Mouse (Mus musculus): Measurements from ENCODE around the gene Nek11.

Nek11 gene

GRCm38 (mm10) chr9:105395218-105395627 is at the start of gene Nek11, which contains the start of gene Aste1:
Gene Nek11, minus strand, starts transcription at chr9:105395524.
Gene Aste1, plus strand, starts transcription at chr9:105395392.
- DNase-seq (ENCODE audit: extremely low read depth, insufficient read length, low spot score): peak; percentile 94

DNA sequence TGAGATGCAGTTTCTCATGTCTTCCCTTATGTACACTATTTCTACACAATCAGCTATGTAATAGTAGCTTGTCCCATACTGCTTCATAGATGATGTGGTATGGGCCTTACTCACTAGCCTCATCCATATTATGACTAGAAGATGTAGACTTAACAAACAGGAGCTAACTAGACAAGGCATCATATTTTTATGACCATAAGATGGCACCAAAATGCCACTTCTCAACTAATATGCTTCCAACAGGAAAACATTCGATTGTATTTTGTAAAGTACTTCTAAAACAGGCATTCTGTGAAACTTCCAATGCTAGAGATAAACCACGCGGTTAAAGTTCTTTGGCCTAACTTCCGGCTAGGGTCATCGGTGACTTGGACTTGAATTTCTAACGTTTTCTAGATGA is 13.2 kb upstream of the Nek11 start:
- DNase-seq (ENCODE audit: extremely low read depth, insufficient read length, low spot score): no peak

DNA sequence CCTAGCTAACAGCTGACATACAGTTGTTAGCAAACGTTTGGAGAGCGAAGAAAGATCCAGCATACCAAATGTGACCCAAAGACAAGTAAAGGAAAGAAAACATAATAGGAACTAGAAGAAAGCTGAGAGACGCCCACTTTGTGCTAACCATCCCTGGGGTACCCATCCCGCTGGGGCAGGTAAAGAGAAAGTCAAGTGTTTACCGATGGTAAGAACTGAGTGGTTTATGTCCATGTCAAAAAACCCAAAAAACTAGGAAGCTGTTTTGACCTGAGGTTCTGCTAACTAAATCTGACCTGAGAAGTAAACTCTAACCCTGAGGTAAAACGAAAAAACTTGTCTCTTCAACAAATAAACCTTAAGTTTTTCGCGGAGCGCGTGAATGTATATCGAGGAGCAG is 604 bp downstream of the Nek11 start:
- DNase-seq (ENCODE audit: extremely low read depth, insufficient read length, low spot score): no peak

GRCm38 (mm10) chr9:105390616-105391015 is 4.7 kb downstream of the Nek11 start:
- no peak for DNase-seq (ENCODE audit: extremely low read depth, insufficient read length, low spot score)

DNA sequence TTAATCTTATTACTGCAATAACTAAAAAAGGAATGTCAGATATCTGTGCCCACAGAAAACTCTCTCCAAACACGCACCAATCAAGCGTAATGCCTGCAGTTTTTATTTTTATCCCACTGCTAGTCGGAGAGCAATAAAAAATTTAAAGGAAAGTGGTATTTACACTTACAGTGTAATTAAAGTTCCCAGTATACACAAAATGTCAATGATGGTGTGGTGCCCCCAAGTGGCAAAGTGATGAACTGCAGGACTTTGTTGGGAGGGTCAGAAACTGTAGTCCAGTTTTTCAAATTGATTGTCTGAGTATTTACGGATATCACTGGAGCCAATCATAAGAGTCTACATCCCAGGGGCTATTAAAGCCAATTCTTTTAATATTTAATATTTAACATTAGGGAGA is 6.0 kb downstream of the Nek11 start:
- no peak for DNase-seq (ENCODE audit: extremely low read depth, insufficient read length, low spot score)

DNA sequence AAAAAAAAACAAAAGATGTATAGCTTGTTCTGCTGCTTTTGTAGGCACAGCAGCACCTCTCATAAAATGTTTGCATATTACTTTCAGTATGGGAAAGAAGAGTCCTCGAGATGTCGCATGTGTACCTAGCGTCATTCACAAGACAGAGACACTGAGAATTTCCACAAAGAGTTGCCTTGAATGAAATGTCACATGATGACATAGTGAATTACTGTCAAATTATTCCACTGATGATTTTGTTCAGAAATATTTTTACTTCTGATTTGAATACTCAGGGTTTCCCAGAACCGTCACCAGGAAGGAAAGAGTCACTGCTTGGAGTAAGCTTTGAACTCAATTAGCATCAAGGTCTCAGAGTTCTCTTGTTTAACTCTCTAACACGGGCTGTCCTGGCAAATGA is 7.9 kb downstream of the Nek11 start:
- no peak for DNase-seq (ENCODE audit: extremely low read depth, insufficient read length, low spot score)

DNA sequence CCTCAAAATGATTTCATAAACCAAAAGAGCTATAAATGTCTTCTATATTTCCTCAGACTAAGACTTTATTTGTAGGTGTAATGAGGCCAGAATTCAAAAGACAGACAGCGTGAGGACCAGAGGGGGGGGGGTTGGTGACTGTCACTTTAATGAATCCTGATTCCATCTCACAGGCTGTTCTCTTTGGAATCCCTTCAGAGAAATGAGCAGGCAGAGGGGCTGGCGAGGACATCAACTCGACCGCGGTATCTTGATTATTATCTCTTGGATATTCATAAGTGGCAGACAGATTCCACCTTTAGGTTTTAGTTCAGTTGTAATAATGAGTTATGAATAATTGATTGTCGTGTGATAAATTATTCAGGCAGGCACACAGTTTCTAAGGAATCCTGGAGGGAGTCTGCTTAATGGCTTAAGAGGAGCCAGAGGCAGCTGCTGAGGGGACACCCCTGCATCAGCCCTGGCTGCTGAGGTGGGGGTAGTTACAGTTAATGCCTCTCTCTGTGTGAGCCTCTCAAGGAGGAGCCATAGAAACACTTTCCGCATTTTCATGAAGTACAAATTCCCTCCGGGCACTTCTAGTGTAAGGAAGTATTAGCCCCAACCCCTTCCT is 15.7 kb downstream of the Nek11 start:
- DNase-seq (ENCODE audit: extremely low read depth, insufficient read length, low spot score): no peak

DNA sequence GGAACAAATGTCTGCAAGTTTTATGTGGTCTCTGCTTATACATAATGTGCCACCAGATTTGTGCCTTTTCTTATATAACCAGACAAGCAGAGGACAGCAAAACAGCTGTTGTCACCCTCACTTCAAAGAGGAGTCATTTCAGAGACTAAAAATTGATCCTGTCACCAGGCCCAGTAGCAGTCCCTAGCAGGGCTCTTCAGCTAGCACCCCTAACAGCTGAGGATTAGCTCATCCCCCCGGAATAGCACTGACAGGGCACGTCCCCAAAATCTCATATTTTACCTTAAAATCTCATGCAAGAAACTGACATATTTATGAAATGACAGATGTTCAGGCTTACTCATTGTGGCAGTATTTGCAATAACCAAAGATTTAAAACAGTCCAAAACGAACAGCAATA is 17.7 kb downstream of the Nek11 start:
- DNase-seq (ENCODE audit: extremely low read depth, insufficient read length, low spot score): no peak

DNA sequence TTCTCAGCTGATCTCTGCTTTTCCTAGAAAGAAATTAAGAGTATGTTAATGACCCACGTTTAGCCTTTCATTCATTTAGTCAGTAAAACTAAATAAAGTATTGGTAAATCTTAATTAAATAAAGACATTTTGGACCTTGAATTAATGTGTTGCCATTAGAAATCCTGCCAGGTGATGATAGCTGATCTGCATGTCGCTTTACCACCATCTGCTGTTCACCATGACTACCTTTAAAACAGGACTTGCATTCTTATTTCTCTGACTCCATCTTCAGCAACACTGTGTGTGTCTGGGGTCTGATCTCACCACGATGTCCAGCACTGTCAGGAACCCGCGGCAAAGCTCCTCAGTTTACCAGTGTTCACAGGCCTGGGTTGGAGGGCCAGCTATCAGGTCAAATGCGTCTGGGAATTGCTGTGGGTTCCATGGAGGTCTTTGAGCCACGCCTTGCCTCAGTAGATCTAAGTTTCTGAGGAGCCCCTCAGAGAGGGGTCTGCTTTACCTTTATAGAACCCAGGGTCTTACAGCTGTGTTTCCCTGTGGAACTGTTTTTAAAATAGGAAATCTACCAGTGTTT is 18.3 kb downstream of the Nek11 start:
- no peak for DNase-seq (ENCODE audit: extremely low read depth, insufficient read length, low spot score)

- peak; percentile 22 for DNase-seq (ENCODE audit: extremely low read depth, insufficient read length, low spot score)
Measured at GRCm38 (mm10) chr9:105376411-105376810, 18.9 kb downstream of the Nek11 start.

GRCm38 (mm10) chr9:105374361-105374760 is 21.0 kb downstream of the Nek11 start:
- DNase-seq (ENCODE audit: extremely low read depth, insufficient read length, low spot score): no peak

- DNase-seq (ENCODE audit: extremely low read depth, insufficient read length, low spot score): no peak
Measured at GRCm38 (mm10) chr9:105368605-105369004, 26.7 kb downstream of the Nek11 start.

GRCm38 (mm10) chr9:105366199-105366598 is 29.1 kb downstream of the Nek11 start:
- DNase-seq (ENCODE audit: extremely low read depth, insufficient read length, low spot score): no peak

GRCm38 (mm10) chr9:105363520-105364231 is 31.6 kb downstream of the Nek11 start:
- DNase-seq (ENCODE audit: extremely low read depth, insufficient read length, low spot score): no peak

DNA sequence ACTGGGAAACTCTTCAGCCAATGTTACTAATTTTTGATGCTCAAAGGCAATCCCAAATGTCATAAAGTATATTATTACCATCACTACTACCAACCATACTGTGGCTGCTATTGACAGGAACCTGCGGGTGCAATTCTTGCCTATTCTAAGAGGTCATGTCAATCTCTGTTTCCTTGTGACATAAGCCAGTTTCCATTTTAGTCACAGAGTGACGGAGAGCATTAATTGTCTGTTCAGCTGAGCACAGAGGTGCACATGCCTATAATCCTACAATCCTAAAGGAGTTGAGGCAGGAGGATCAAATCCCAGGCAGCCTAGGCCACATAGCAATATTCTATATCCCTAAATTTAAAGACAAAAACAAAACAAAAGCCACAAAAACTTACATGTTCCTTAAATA is 33.1 kb downstream of the Nek11 start:
- no peak for DNase-seq (ENCODE audit: extremely low read depth, insufficient read length, low spot score)

GRCm38 (mm10) chr9:105349034-105349433 is 46.3 kb downstream of the Nek11 start:
- DNase-seq (ENCODE audit: extremely low read depth, insufficient read length, low spot score): no peak

DNA sequence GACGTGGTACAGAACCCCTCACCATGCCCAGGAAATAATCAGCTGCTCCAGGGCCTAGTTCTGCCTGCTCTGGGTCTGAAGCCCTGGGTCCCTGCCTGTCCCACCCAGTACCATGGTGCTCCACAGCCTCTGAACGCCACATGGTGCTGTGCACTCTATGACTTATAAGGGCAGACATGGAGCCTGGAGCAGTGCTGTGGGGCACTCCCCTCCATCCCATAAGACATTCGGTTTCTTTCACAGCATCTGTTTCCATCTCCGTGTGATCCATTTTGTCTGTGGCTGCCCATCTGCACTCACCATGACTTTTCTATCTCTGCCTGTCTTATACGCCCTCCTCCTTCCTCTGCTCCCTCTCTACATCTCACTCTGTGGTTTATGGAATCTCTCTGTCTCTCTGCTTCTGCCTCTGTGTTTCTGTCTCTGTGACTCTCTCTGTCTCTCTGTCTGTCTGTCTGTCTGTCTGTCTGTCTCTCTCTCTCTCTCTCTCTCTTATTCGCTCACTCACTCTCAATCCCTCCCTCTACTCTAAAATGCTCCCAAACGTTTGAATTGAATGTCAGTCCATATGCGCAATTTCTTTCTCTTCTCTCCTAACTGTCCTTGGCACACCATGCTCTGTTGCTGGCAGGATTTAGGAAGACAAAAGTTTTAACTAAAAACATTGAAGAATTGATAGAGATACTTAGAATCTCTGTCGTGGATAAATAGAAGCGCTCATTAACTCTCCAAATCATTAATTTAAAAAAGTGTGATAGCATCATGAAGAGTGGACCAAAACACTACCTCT is 46.9 kb downstream of the Nek11 start:
- DNase-seq (ENCODE audit: extremely low read depth, insufficient read length, low spot score): no peak

DNA sequence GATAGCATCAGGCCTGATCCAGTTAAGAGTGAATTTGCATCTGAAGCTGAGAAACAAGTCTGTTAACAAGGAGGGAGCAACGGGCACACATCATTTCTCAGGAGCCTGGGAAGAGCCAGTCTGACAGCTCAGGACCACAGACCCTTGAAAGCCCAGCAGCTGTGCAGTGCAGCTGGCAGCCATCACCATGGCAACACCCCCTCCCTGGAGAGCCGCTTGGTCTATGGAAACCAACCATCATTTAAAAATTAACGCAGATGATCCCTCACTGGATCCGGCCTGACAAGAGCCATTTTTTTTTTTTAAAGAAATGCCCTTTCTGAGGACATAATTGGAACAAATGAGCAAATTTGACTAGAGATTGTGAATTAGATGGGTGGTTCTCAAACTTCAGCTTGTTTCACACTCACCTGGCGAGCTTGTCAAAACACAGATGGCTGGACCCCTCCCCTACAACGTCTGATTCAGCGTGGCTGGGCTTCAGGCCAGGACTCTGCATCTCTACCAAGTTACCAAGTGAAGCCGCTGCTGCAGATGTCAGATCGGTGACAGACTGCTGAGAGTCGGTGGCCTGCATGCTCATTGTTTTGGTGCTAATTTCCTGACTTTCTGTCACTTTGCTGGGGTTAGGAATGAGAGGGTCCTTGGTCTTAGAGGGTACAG is 52.2 kb downstream of the Nek11 start:
- no peak for DNase-seq (ENCODE audit: extremely low read depth, insufficient read length, low spot score)

DNA sequence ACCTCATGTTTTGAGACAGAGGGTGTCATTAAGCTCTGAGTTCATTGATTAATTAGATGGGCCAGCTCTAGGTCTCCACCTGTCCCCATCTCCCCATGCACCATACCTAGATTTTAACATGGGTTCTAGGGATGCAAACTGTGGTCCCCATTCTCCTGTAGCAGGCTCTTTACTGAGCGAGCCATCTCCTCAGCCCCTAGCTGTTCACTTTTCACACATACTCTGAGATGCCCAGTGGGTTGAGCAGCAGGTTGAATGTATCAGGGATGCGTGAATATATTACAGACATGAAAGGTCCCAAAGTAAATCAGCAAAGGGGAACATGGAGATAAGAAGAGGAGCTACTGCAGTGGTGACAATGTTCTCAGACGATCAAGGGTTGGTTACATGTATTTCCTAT is 52.8 kb downstream of the Nek11 start:
- no peak for DNase-seq (ENCODE audit: extremely low read depth, insufficient read length, low spot score)

DNA sequence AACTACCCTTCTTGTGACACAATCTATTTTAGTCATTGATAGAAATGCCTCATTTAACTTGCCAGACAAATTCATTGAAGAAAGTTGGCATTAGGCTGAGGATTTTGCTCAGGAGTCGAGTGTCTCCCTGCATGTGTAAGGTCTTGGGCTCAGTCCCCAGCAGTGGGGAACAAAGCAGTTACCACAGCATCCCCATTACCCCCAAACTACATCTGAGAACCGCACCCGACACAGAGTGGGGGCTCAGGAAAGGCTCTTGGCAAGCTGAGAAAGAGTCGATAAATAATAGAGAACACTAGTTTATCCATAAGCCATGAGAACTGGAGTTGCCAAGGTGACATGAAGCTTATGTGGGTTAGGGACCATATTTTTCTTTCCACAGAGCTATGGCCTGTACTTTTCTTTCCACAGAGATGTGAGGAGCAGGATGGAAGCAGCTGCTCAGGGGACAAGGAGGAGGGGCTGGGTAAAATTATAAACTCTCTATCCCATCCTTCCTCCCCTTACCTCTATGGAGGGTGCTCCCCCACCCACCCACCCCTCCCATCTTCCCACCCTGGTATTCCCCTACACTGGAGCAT is 62.8 kb downstream of the Nek11 start:
- no peak for DNase-seq (ENCODE audit: extremely low read depth, insufficient read length, low spot score)

Data from 3134 (cell line).